Mouse (Mus musculus) liver, embryonic 14 days (tissue): ENCODE results near the gene Msantd3. TPM values are rescaled to one million over a fixed set of nuclear protein-coding genes. Genes with fewer than 3 reads are reported as not detected.

Source experiments
- polyA plus RNA-seq: library from polyadenylated mRNA; depleted of rRNA; stranded (reverse); fragments of >200 nt; gene quantifications from 2 replicates; pipeline ENCODE4 v1.2.3, GENCODE M21; 2012; rRNA removed

Msantd3 gene
- 1.8 and 2.1 TPM in 2 replicates for polyA plus RNA-seq

GRCm38 (mm10) chr4:48539841-48540575, at the start of gene Msantd3:
Gene Msantd3 (plus strand): TSS chr4:48539935.

GRCm38 (mm10) chr4:48584421-48585240, 44.9 kb downstream of the Msantd3 start, which contains the start of gene Tmeff1:
Gene Tmeff1 (plus strand): TSS chr4:48585174.

Other genes with a start within 250 kb of the Msantd3 start
- 10.0 and 12.5 TPM in 2 replicates for gene Tex10, start 66.5 kb upstream of the Msantd3 start, polyA plus RNA-seq
- 1.5 and 1.8 TPM in 2 replicates for gene Tmeff1, start 45.2 kb downstream of the Msantd3 start, polyA plus RNA-seq
- 0.03 and 0.23 TPM in 2 replicates for gene Cavin4, start 123.6 kb downstream of the Msantd3 start, polyA plus RNA-seq